Mouse (Mus musculus) midbrain, embryonic 16.5 days (tissue): ENCODE results near the gene Rcl1. TPM values are rescaled to one million over a fixed set of nuclear protein-coding genes. Genes with fewer than 3 reads are reported as not detected.

Experiments
- ATAC-seq: fragments of 200-750 bp; cut with Nextera tagmentation; 2 replicates; pipeline ENCODE4 v1.8.0; 2017; ENCODE audit warnings: moderate TSS enrichment
- H3K27ac ChIP-seq: fragments of 300-500 bp; sonication (generic); 2 replicates; pipeline ENCODE4 v1.5.1; 2014; ENCODE audit warnings: mild to moderate bottlenecking, low read length, mixed read lengths
- H3K27me3 ChIP-seq: fragments of 300-500 bp; sonication (generic); 2 replicates; pipeline ENCODE4 v1.6.1; 2014; ENCODE audit warnings: low read depth, low read length, mixed read lengths; ENCODE audit not compliant: control insufficient read depth, insufficient read depth
- H3K36me3 ChIP-seq: fragments of 300-500 bp; sonication (generic); 2 replicates; pipeline ENCODE4 v1.6.1; 2014; ENCODE audit warnings: mild to moderate bottlenecking, low read length, moderate library complexity, mixed read lengths; ENCODE audit not compliant: control insufficient read depth, insufficient read depth
- H3K4me1 ChIP-seq: fragments of 300-500 bp; sonication (generic); 2 replicates; pipeline ENCODE4 v1.6.1; 2014; ENCODE audit warnings: mild to moderate bottlenecking, low read length, mixed read lengths; ENCODE audit not compliant: control insufficient read depth, insufficient read depth
- H3K4me2 ChIP-seq: fragments of 300-500 bp; sonication (generic); 2 replicates; pipeline ENCODE4 v1.6.1; 2014; ENCODE audit warnings: mild to moderate bottlenecking, low read length, mixed read lengths
- H3K4me3 ChIP-seq: fragments of 300-500 bp; sonication (generic); 2 replicates; pipeline ENCODE4 v1.5.1; 2014; ENCODE audit warnings: low read depth, mild to moderate bottlenecking, low read length, moderate library complexity, mixed read lengths
- H3K9ac ChIP-seq: fragments of 300-500 bp; sonication (generic); 2 replicates; pipeline ENCODE4 v1.6.1; 2014; ENCODE audit warnings: low read depth, low read length, mixed read lengths
- H3K9me3 ChIP-seq: fragments of 300-500 bp; sonication (generic); replicated peaks from 2 replicates; pipeline ENCODE4 v1.6.1; 2014; ENCODE audit warnings: mild to moderate bottlenecking, low read length, mixed read lengths; ENCODE audit not compliant: control insufficient read depth, poor library complexity, severe bottlenecking
- WGBS: fragments of 180-500 bp; shearing (Covaris S2); extraction: QIAGEN DNeasy Blood & Tissue Kit; methylation state at CpG from one replicate; pipeline ENCODE4 v1.1.7; 2014; 5-methylcytosine and 5-hydroxymethylcytosine counted together
- polyA plus RNA-seq: library from polyadenylated mRNA; unstranded; fragments of >200 nt; fragmentation: Nextera tagmentation; extraction: Ambion mirVana; gene quantifications from 2 replicates; pipeline ENCODE4 v1.2.1, GENCODE M21; 2015

Gene Rcl1
- polyA plus RNA-seq, 1 experiment from 2014 or later, result 39.4 TPM

- 80% methylated on average over 3 of the region's 3 CpGs for WGBS
- Histone ChIP-seq H3K27ac (no peak overlapping the region), H3K9me3 (no peaks in the 10 kb centered on the region), H3K4me2 (no peak overlapping the region), H3K9ac (no peak overlapping the region), H3K36me3 (no peaks in the 10 kb centered on the region), H3K4me3 (no peak overlapping the region), H3K4me1 (no peaks in the 10 kb centered on the region), H3K27me3 (no peaks in the 10 kb centered on the region)
- ATAC-seq, result no peak
These were observed 54.4 kb downstream of the Rcl1 start for GRCm38 (mm10) chr19:29155552-29155951.

- no peaks in the 10 kb centered on the region for H3K4me1 ChIP-seq
- no peaks in the 10 kb centered on the region for H3K27me3 ChIP-seq
- 60% methylated on average over 3 of the region's 3 CpGs for WGBS
- H3K9ac ChIP-seq, result no peak overlapping the region
- no peak for ATAC-seq
- H3K4me3 ChIP-seq, result no peak overlapping the region
- no peaks in the 10 kb centered on the region for H3K36me3 ChIP-seq
- H3K27ac ChIP-seq, result no peak overlapping the region
- no peaks in the 10 kb centered on the region for H3K9me3 ChIP-seq
- no peak overlapping the region for H3K4me2 ChIP-seq
These were observed 55.2 kb downstream of the Rcl1 start for GRCm38 (mm10) chr19:29156417-29156816.

- Histone ChIP-seq H3K4me2 (no peak overlapping the region), H3K4me1 (no peaks in the 10 kb centered on the region), H3K27me3 (no peaks in the 10 kb centered on the region), H3K27ac (no peak overlapping the region), H3K9me3 (no peaks in the 10 kb centered on the region), H3K36me3 (no peaks in the 10 kb centered on the region), H3K4me3 (no peak overlapping the region), H3K9ac (no peak overlapping the region)
- no peak for ATAC-seq
- WGBS, result 93% methylated on average over 5 of the region's 5 CpGs
These were observed 56.7 kb downstream of the Rcl1 start for GRCm38 (mm10) chr19:29157678-29158466.

GRCm38 (mm10) chr19:29158486-29158885 is 57.3 kb downstream of the Rcl1 start:
- no peak overlapping the region for H3K9ac ChIP-seq
- no peak overlapping the region for H3K4me3 ChIP-seq
- no peaks in the 10 kb centered on the region for H3K36me3 ChIP-seq
- ATAC-seq, result no peak
- no peaks in the 10 kb centered on the region for H3K27me3 ChIP-seq
- H3K4me2 ChIP-seq, result no peak overlapping the region
- H3K4me1 ChIP-seq, result no peaks in the 10 kb centered on the region
- H3K9me3 ChIP-seq, result no peaks in the 10 kb centered on the region
- no peak overlapping the region for H3K27ac ChIP-seq
- WGBS, result 84% methylated on average over 3 of the region's 3 CpGs

GRCm38 (mm10) chr19:29163817-29164527 is 62.8 kb downstream of the Rcl1 start:
- Histone ChIP-seq H3K4me3 (no peak overlapping the region), H3K9me3 (no peaks in the 10 kb centered on the region), H3K36me3 (no peaks in the 10 kb centered on the region), H3K4me2 (no peak overlapping the region), H3K27me3 (no peaks in the 10 kb centered on the region), H3K27ac (no peak overlapping the region), H3K9ac (no peak overlapping the region), H3K4me1 (no peaks in the 10 kb centered on the region)
- WGBS, result 88% methylated on average over 4 of the region's 4 CpGs
- ATAC-seq, result no peak

GRCm38 (mm10) chr19:29164528-29165166 is 63.5 kb downstream of the Rcl1 start:
- no peak for ATAC-seq
- Histone ChIP-seq H3K4me1 (no peaks in the 10 kb centered on the region), H3K9me3 (no peaks in the 10 kb centered on the region), H3K27me3 (no peaks in the 10 kb centered on the region), H3K27ac (no peak overlapping the region), H3K4me3 (no peak overlapping the region), H3K9ac (no peak overlapping the region), H3K4me2 (no peak overlapping the region), H3K36me3 (no peaks in the 10 kb centered on the region)
- 81% methylated on average over 7 of the region's 7 CpGs for WGBS

GRCm38 (mm10) chr19:29167938-29168337 is 66.8 kb downstream of the Rcl1 start:
- Histone ChIP-seq H3K27me3 (no peaks in the 10 kb centered on the region), H3K9me3 (no peaks in the 10 kb centered on the region), H3K4me2 (no peak overlapping the region), H3K9ac (no peak overlapping the region), H3K4me3 (no peak overlapping the region), H3K27ac (no peak overlapping the region), H3K4me1 (no peaks in the 10 kb centered on the region), H3K36me3 (no peaks in the 10 kb centered on the region)
- 85% methylated on average over 6 of the region's 6 CpGs for WGBS
- no peak for ATAC-seq

GRCm38 (mm10) chr19:29180336-29180735 is 79.2 kb downstream of the Rcl1 start:
- H3K9ac ChIP-seq, result no peak overlapping the region
- H3K4me3 ChIP-seq, result no peak overlapping the region
- H3K4me2 ChIP-seq, result no peak overlapping the region
- H3K36me3 ChIP-seq, result no peaks in the 10 kb centered on the region
- no peaks in the 10 kb centered on the region for H3K4me1 ChIP-seq
- H3K9me3 ChIP-seq, result no peaks in the 10 kb centered on the region
- no peaks in the 10 kb centered on the region for H3K27me3 ChIP-seq
- no peak overlapping the region for H3K27ac ChIP-seq
- ATAC-seq, result no peak
- WGBS, result 91% methylated on average over 4 of the region's 4 CpGs

GRCm38 (mm10) chr19:29182166-29182565 is 81.0 kb downstream of the Rcl1 start:
- WGBS, result 89% methylated on average over 5 of the region's 5 CpGs
- no peak for ATAC-seq
- H3K27ac ChIP-seq, result no peak overlapping the region
- H3K4me3 ChIP-seq, result no peak overlapping the region
- H3K27me3 ChIP-seq, result no peaks in the 10 kb centered on the region
- H3K9me3 ChIP-seq, result no peaks in the 10 kb centered on the region
- H3K4me1 ChIP-seq, result no peaks in the 10 kb centered on the region
- no peak overlapping the region for H3K4me2 ChIP-seq
- H3K36me3 ChIP-seq, result no peaks in the 10 kb centered on the region
- H3K9ac ChIP-seq, result no peak overlapping the region
